Mouse (Mus musculus) liver, postnatal 0 days (tissue): ENCODE measurements at regions not wholly inside any gene's neighbourhood (a gene's known extent, or its start where the extent isn't known, plus 50 kb on each side); places are given as distances from the start of the nearest gene placed in this dataset.

ENCODE experiments used
- CTCF ChIP-seq: sonication (generic); IDR thresholded peaks from 2 replicates; pipeline ENCODE4 v1.5.1; 2016; ENCODE audit warnings: antibody characterized with exemption, low read depth
- EP300 ChIP-seq: IDR thresholded peaks from 2 replicates; pipeline ENCODE4 v1.6.1; 2016; ENCODE audit warnings: antibody characterized with exemption, low read depth, mild to moderate bottlenecking

DNA sequence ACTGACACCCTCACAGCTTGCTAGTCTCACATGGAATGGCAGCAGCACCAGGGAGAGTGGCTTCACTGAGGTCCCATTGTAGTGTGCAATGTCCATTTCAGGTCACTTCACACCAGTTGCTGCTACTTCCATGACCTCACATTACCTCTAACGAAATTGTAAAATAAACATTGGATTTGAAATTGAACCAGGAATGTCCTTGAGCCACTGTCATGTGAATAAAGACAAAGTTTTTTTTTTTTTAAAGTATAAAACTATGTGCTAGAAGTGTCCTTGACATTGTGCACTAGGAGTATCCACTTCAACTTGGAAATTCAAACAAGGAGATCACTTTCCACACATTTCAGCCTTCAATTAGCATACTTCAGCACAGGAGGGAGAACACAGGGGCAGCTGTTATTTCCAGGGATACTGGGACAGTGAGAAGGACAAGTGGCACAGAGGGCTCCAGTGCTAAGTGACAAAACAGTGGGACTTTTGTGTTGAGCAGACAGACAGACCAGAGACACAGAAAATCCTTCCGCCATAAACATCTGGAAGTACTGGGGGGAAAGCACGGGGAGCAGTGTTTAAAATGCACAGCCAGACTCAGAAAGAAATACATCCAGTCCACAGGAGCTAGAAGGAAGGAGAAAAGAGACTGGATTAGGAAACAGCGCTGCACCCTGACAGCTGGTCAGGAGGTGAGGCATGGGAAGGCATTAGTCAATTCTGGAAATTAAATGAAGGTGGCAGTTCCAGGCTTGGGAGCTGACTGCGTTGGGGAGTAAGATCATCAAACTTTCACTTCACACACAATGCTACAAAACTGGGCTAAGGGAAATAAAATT lies 49.9 kb upstream of the Prkd1 start:
- no peak for TF ChIP-seq CTCF
- no peak for TF ChIP-seq EP300
